Comparison of ENCODE assay signal across 9 mouse cellular contexts in genomic region chr12:117820859-117821221, GRCm38 (mm10). TPM values are rescaled to one million over a fixed set of nuclear protein-coding genes. Genes with fewer than 3 reads are reported as not detected.
DNase-seq lines count a peak whose midpoint lies in the region; ATAC-seq and TF ChIP-seq lines count a peak whose summit lies in the region.
"Had no signal": no experiment of that assay in that cellular context is flagged by ENCODE, and none has a peak within 500 bp of the region (broad histone marks: within the 10 kb centered on the region; RNA-seq: fewer than 3 reads in every experiment).

No protein-coding gene starts in this region.

- no peak overlapping the region for H3K27ac ChIP-seq in kidney, postnatal 0 days
- H3K27ac ChIP-seq in MEL (ENCODE audit: control insufficient read depth, low read depth, low read length) = no peak overlapping the region
- H3K27ac ChIP-seq in liver, postnatal 0 days (ENCODE audit: low read depth) = no peak overlapping the region
- H3K27ac ChIP-seq: embryonic facial prominence, embryonic 12.5 days; limb, embryonic 15.5 days had no signal

- no peak for TF ChIP-seq RAD21 in MEL (IDR thresholded peaks at IDR 0.05; ENCODE audit: low read depth, low read length)

- no peak overlapping the region for H3K9ac ChIP-seq in kidney, postnatal 0 days (ENCODE audit: low read depth, low read length)
- H3K9ac ChIP-seq in MEL (ENCODE audit: control insufficient read depth, low read depth, low read length, poor library complexity, severe bottlenecking) = no peak overlapping the region
- no peak overlapping the region for H3K9ac ChIP-seq in liver, postnatal 0 days (replicated peaks)
- H3K9ac ChIP-seq: embryonic facial prominence, embryonic 12.5 days; limb, embryonic 15.5 days had no signal

- no peaks in the 10 kb centered on the region for H3K4me1 ChIP-seq in kidney, postnatal 0 days (replicated peaks; ENCODE audit: insufficient read depth, low read length)
- no peaks in the 10 kb centered on the region for H3K4me1 ChIP-seq in MEL (ENCODE audit: control insufficient read depth in 1 of 2, insufficient read depth in 2 of 2, low read length in 2 of 2)
- H3K4me1 ChIP-seq in liver, postnatal 0 days (ENCODE audit: insufficient read depth) = no peaks in the 10 kb centered on the region
- H3K4me1 ChIP-seq: embryonic facial prominence, embryonic 12.5 days; limb, embryonic 15.5 days had no signal

- H3K36me3 ChIP-seq in kidney, postnatal 0 days (ENCODE audit: insufficient read depth, low read length) = no peaks in the 10 kb centered on the region
- H3K36me3 ChIP-seq in MEL (ENCODE audit: control insufficient read depth in 1 of 2, insufficient read depth in 2 of 2, low read length in 2 of 2) = no peaks in the 10 kb centered on the region
- H3K36me3 ChIP-seq in liver, postnatal 0 days (replicated peaks; ENCODE audit: insufficient read depth, low read length) = no peaks in the 10 kb centered on the region
- H3K36me3 ChIP-seq: embryonic facial prominence, embryonic 12.5 days; limb, embryonic 15.5 days had no signal

- no peak for ATAC-seq in kidney, postnatal 0 days (replicated peaks; ENCODE audit: low FRiP score, low read depth)
- no peak for ATAC-seq in liver, postnatal 0 days

- H3K27me3 ChIP-seq in kidney, postnatal 0 days (ENCODE audit: insufficient read depth, low read length) = no peaks in the 10 kb centered on the region
- H3K27me3 ChIP-seq in MEL (ENCODE audit: control insufficient read depth in 1 of 2, insufficient read depth in 2 of 2, low read length in 2 of 2) = peaks cover 0 to 6% of the 10 kb centered on the region in 2 experiments; a peak in 2 of 4 replicates
- no peaks in the 10 kb centered on the region for H3K27me3 ChIP-seq in liver, postnatal 0 days (ENCODE audit: insufficient read depth, low read length)
- H3K27me3 ChIP-seq: embryonic facial prominence, embryonic 12.5 days; limb, embryonic 15.5 days had no signal

- no peaks in the 10 kb centered on the region for H3K79me2 ChIP-seq in MEL (ENCODE audit: control insufficient read depth, insufficient read depth, low read length, poor library complexity)

- peak; percentile 42 for DNase-seq in kidney, postnatal 0 days (ENCODE audit: low spot score)
- DNase-seq in kidney, adult 18-20 months = no peak
- peak; percentile 20 to 21 for DNase-seq in B cell, adult 2 months
- DNase-seq in MEL (ENCODE audit: low read depth, low spot score) = peak; percentile 68
- DNase-seq in liver, postnatal 0 days = no peak
- no peak for DNase-seq in Muller cell, postnatal 12 days (ENCODE audit: inconsistent ontology term)
- no peak for DNase-seq in right cerebral cortex, postnatal 14 days

- peak; percentile 58 for TF ChIP-seq CTCF in kidney, postnatal 0 days (IDR thresholded peaks at IDR 0.05; ENCODE audit: low read depth)
- TF ChIP-seq CTCF in MEL (IDR thresholded peaks at IDR 0.05 in 2 of 3, conservative IDR thresholded peaks at IDR 0.05 in 1 of 3; ENCODE audit: control insufficient read depth in 1 of 3, insufficient read depth in 1 of 3, low read depth in 2 of 3, low read length in 3 of 3, poor library complexity in 1 of 3, severe bottlenecking in 1 of 3) = peak; percentile 25 to 68 (median 52); a peak in 5 of 6 replicates
- TF ChIP-seq CTCF in liver, postnatal 0 days (IDR thresholded peaks at IDR 0.05; ENCODE audit: low read depth) = peak; percentile 55

- no peak overlapping the region for H3K4me2 ChIP-seq in kidney, postnatal 0 days (ENCODE audit: low read length)
- no peak overlapping the region for H3K4me2 ChIP-seq in liver, postnatal 0 days (ENCODE audit: low read depth, low read length)
- H3K4me2 ChIP-seq: embryonic facial prominence, embryonic 12.5 days; limb, embryonic 15.5 days had no signal

- no peak overlapping the region for H3K4me3 ChIP-seq in kidney, postnatal 0 days (replicated peaks; ENCODE audit: low read depth, low read length)
- H3K4me3 ChIP-seq in MEL (ENCODE audit: control insufficient read depth in 1 of 2, insufficient read depth in 1 of 2, low read depth in 2 of 2, low read length in 2 of 2) = no peak overlapping the region
- H3K4me3 ChIP-seq in liver, postnatal 0 days (ENCODE audit: low read depth, low read length) = no peak overlapping the region
- H3K4me3 ChIP-seq: embryonic facial prominence, embryonic 12.5 days; limb, embryonic 15.5 days had no signal

- no peak for TF ChIP-seq EP300 in MEL (IDR thresholded peaks at IDR 0.05; ENCODE audit: low read depth in 1 of 2, low read length in 2 of 2)
- TF ChIP-seq EP300 in liver, postnatal 0 days (IDR thresholded peaks at IDR 0.05; ENCODE audit: low read depth) = no peak

- no peak for TF ChIP-seq POLR2A in MEL (IDR thresholded peaks at IDR 0.05; ENCODE audit: control insufficient read depth in 1 of 2, insufficient read depth in 1 of 2, low read depth in 1 of 2, low read length in 2 of 2, poor library complexity in 1 of 2)

- no peaks in the 10 kb centered on the region for H3K9me3 ChIP-seq in kidney, postnatal 0 days (replicated peaks; ENCODE audit: low read length)
- no peaks in the 10 kb centered on the region for H3K9me3 ChIP-seq in MEL (replicated peaks; ENCODE audit: insufficient read depth, low read length)
- no peaks in the 10 kb centered on the region for H3K9me3 ChIP-seq in liver, postnatal 0 days (ENCODE audit: low read length)
- H3K9me3 ChIP-seq: embryonic facial prominence, embryonic 12.5 days; limb, embryonic 15.5 days had no signal

TF ChIP-seq in MEL, 35 proteins besides CTCF, POLR2A, EP300 and RAD21:
- TF ChIP-seq SMC3 (IDR thresholded peaks at IDR 0.05; ENCODE audit: low read depth, low read length) (peak; percentile 32; the same call in 1 of the 2 replicates), MAZ (IDR thresholded peaks at IDR 0.05; ENCODE audit: low read depth, low read length) (no peak)

RNA-seq across cellular contexts. Expression of gene Cdca7l, which starts 16.8 kb away (rescaled TPM):
- 34.8 and 41.4 TPM in 2 replicates for polyA plus RNA-seq in kidney, postnatal 0 days (2015; fragmentation: Nextera tagmentation; extraction: Ambion mirVana)
- 86.5 and 93.3 TPM in 2 replicates for total RNA-seq in MEL (2012; rRNA removed)
- polyA plus RNA-seq in MEL (2012; ENCODE audit: insufficient read depth in 1 of 2, insufficient read length in 2 of 2, low read depth in 1 of 2, low replicate concordance in 2 of 2, missing spikeins in 1 of 2) = 1,000 to 10,000 TPM in 1 of 2 experiments, 10 to 100 TPM in 1; 99.6 to 1,920 TPM
- polyA plus RNA-seq in liver, postnatal 0 days (2015; fragmentation: Nextera tagmentation; extraction: Ambion mirVana) = 7.5 and 7.8 TPM in 2 replicates

Comparison
In these comparisons a context has a peak if more than half of its experiments do, and no peak if none do; other contexts are left out.
1. DNase-seq: peak in kidney, postnatal 0 days (single experiment), B cell, adult 2 months (2 of 2) and MEL (single experiment); none in kidney, adult 18-20 months (single experiment), liver, postnatal 0 days (single experiment), Muller cell, postnatal 12 days (single experiment) and right cerebral cortex, postnatal 14 days (single experiment).
2. Peak in every context shown above with its lines, with median percentiles within 50 percentile points of each other: CTCF ChIP-seq.